Mouse (Mus musculus) intestine, embryonic 16.5 days (tissue): ENCODE measurements around the gene Ddx59. TPM values are rescaled to one million over a fixed set of nuclear protein-coding genes. Genes with fewer than 3 reads are reported as not detected.

Source experiments
- ATAC-seq: fragments of 200-750 bp; cut with Nextera tagmentation; 2 replicates; pipeline ENCODE4 v1.8.0; 2017; ENCODE audit warnings: moderate TSS enrichment, moderate library complexity
- H3K27ac ChIP-seq: fragments of 300-500 bp; sonication (generic); 2 replicates; pipeline ENCODE4 v1.5.1; 2014; ENCODE audit warnings: mild to moderate bottlenecking, low read length
- H3K27me3 ChIP-seq: fragments of 300-500 bp; sonication (generic); replicated peaks from 2 replicates; pipeline ENCODE4 v1.6.1; 2014; ENCODE audit warnings: low read length, control low read depth, mixed read lengths; ENCODE audit not compliant: control insufficient read depth, insufficient read depth
- H3K36me3 ChIP-seq: fragments of 300-500 bp; sonication (generic); 2 replicates; pipeline ENCODE4 v1.6.1; 2014; ENCODE audit warnings: low read length, control low read depth; ENCODE audit not compliant: control insufficient read depth, insufficient read depth
- H3K4me1 ChIP-seq: fragments of 300-500 bp; sonication (generic); 2 replicates; pipeline ENCODE4 v1.6.1; 2014; ENCODE audit warnings: low read length, control low read depth, mixed read lengths; ENCODE audit not compliant: control insufficient read depth, insufficient read depth
- H3K4me2 ChIP-seq: fragments of 300-500 bp; sonication (generic); 2 replicates; pipeline ENCODE4 v1.6.1; 2014; ENCODE audit warnings: low read depth, low read length, control low read depth
- H3K4me3 ChIP-seq: fragments of 300-500 bp; sonication (generic); 2 replicates; pipeline ENCODE4 v1.5.1; 2014; ENCODE audit warnings: mild to moderate bottlenecking, low read length
- H3K9ac ChIP-seq: fragments of 300-500 bp; sonication (generic); 2 replicates; pipeline ENCODE4 v1.6.1; 2014; ENCODE audit warnings: low read depth, low read length
- H3K9me3 ChIP-seq: fragments of 300-500 bp; sonication (generic); 2 replicates; pipeline ENCODE4 v1.6.1; 2016; ENCODE audit warnings: low read length, control low read depth; ENCODE audit not compliant: control insufficient read depth
- WGBS: fragments of 180-500 bp; shearing (Covaris S2); extraction: QIAGEN DNeasy Blood & Tissue Kit; methylation state at CpG from one replicate; pipeline ENCODE4 v1.1.7; 2014; 5-methylcytosine and 5-hydroxymethylcytosine counted together
- polyA plus RNA-seq: library from polyadenylated mRNA; unstranded; fragments of >200 nt; fragmentation: Nextera tagmentation; extraction: Ambion mirVana; gene quantifications from 2 replicates; pipeline ENCODE4 v1.2.1, GENCODE M21; 2015

Ddx59 gene
- polyA plus RNA-seq, 1 experiment from 2014 or later, result 12.3 TPM

DNA sequence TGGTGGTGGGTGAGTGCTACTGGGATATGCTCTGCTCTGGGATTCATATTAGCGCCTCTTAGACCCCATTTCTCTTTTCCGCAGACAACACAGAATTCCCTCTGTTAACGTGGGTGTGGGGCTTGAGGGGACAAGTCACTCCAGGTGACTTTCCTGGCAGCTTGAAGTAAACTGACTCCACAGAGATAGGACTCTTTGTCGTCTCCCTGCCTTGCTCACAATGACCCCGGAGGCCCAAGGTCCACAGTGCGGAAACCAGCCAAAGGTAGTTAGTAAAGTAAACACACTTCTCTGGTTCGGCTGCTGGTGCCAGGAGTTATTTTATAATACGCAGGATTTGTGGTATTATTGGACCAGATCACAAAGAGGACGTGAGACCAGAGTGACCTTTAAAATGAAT, 27.7 kb downstream of the Ddx59 start:
- peak; percentile 64; the same call in 1 of the 2 replicates for ATAC-seq
- H3K4me1 ChIP-seq, result 0 out of 2 replicates have a peak, but pooled peaks cover 2% of the 10 kb centered on the region
- H3K9me3 ChIP-seq, result no peaks in the 10 kb centered on the region

DNA sequence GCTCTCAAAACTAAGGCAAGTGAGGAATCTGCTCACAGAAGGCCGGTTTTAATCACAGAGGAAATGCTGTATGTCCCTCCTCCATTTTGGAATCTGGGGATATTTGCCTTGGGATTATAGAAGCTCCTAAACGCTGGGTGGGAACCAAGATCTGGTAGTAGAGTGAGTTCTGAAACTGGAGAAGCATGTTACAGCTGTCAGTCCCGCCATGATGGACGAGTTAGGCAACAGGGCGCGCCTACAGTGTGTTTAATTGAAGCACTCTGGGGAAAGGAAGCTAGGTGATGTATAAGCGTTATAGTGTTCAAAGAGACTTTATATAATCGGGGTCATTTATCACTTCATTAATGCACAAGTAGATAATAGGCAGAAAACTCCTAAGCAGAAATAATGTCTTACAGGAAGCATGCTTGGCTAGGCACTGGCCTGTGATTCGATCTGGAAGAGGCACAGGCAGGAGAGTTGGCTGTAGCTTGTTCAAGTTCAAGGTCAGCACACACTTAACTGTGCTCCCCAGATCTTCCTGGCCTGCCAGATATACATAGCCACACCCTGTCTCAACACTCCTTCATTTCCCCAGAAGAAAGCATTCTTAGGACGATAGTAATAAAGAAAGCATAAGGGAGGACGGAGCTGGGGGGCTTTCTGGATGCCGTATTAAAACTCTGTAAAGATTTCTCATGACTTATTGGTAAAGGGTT, 29.6 kb downstream of the Ddx59 start:
- 64% methylated on average over 12 of the region's 12 CpGs for WGBS
- H3K36me3 ChIP-seq, result no peaks in the 10 kb centered on the region
- no peak overlapping the region for H3K9ac ChIP-seq
- H3K27me3 ChIP-seq, result no peaks in the 10 kb centered on the region
- H3K9me3 ChIP-seq, result no peaks in the 10 kb centered on the region
- H3K27ac ChIP-seq, result no peak overlapping the region
- peak; percentile 79 for ATAC-seq
- H3K4me3 ChIP-seq, result no peak overlapping the region
- H3K4me2 ChIP-seq, result no peak overlapping the region
- H3K4me1 ChIP-seq, result 0 out of 2 replicates have a peak, but pooled peaks cover 2% of the 10 kb centered on the region

More for the DNA sequence above, 27.7 kb downstream of the Ddx59 start:
- H3K4me2 ChIP-seq, result no peak overlapping the region
- 39% methylated on average over 9 of the region's 9 CpGs for WGBS
- no peak overlapping the region for H3K9ac ChIP-seq
- H3K36me3 ChIP-seq, result no peaks in the 10 kb centered on the region
- no peaks in the 10 kb centered on the region for H3K27me3 ChIP-seq
- H3K27ac ChIP-seq, result no peak overlapping the region
- no peak overlapping the region for H3K4me3 ChIP-seq

DNA sequence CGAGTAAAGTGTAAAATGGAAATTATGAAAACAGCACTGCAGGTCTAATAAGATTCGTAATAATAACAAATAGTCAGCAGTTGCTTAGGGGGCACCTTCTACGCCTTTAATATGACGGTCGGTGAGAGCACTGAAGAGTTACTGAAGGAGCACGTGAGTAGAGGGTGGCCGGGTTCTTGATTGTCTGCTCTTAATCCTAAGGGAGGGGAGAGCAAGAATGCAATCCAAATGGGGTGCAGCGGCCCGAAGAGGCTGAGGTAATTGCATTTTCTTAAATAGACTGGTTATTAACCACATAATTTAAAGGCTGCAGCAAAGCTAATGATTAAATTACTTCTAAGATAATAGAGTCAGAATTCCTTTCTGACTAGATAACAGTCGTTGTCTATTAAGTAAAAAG, 31.9 kb downstream of the Ddx59 start:
- ATAC-seq, result 0 out of 2 replicates have a peak, but pooled peaks have one; percentile 36
- no peaks in the 10 kb centered on the region for H3K9me3 ChIP-seq
- WGBS, result 63% methylated on average over 10 of the region's 10 CpGs
- no peak overlapping the region for H3K4me3 ChIP-seq
- no peak overlapping the region for H3K9ac ChIP-seq
- H3K27ac ChIP-seq, result no peak overlapping the region
- H3K27me3 ChIP-seq, result no peaks in the 10 kb centered on the region
- H3K4me2 ChIP-seq, result no peak overlapping the region
- H3K4me1 ChIP-seq, result 0 out of 2 replicates have a peak, but pooled peaks cover 2% of the 10 kb centered on the region
- H3K36me3 ChIP-seq, result no peaks in the 10 kb centered on the region

DNA sequence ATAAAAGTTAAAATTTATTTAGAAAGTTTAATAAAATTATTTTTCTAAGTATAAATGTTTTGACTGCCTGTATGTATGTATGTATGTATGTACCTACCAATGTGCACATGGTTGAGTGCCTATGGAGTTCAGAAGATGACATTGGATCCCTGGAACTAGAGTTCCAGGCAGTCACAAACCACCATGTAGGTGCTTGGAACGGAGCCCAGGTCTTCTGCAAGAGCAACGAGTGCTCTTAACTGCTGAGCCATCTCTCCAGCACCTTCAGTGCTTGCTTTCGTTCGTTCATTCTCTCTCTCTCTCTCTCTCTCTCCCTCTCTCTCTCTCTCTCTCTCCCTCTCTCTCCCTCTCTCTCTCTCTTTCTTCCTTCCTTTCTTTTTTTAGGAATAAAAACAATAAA, 32.3 kb downstream of the Ddx59 start:
- 52% methylated on average over 4 of the region's 4 CpGs for WGBS
- Histone ChIP-seq H3K9me3 (no peaks in the 10 kb centered on the region), H3K27ac (no peak overlapping the region), H3K4me2 (no peak overlapping the region), H3K36me3 (no peaks in the 10 kb centered on the region), H3K4me3 (no peak overlapping the region), H3K4me1 (0 out of 2 replicates have a peak, but pooled peaks cover 2% of the 10 kb centered on the region), H3K9ac (no peak overlapping the region), H3K27me3 (no peaks in the 10 kb centered on the region)
- no peak for ATAC-seq

DNA sequence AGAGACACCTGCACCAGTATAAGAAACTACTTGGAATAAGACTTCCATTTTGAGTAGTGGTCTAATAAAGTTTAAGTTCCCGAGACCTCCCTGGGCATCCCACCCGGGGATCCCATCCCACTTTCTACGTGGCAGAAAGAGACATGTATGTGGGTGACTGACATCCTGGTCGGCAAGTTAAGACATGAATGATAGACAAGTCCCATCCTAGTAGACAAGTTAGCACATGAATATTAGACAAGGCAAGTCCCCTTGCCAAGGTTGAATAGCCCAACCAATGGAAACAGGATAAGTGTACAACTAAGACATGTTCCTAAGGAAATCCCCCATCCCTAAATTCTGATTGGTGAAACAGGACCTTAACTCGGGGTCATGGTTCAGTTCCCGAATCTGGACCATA, 34.5 kb downstream of the Ddx59 start:
- 0 out of 2 replicates have a peak, but pooled peaks cover 1% of the 10 kb centered on the region for H3K4me1 ChIP-seq
- H3K9me3 ChIP-seq, result no peaks in the 10 kb centered on the region
- 94% methylated on average over 6 of the region's 6 CpGs for WGBS
- peaks cover 3% of the 10 kb centered on the region; the same call in 1 of the 2 replicates for H3K27me3 ChIP-seq
- H3K4me3 ChIP-seq, result no peak overlapping the region
- H3K27ac ChIP-seq, result no peak overlapping the region
- H3K4me2 ChIP-seq, result no peak overlapping the region
- H3K36me3 ChIP-seq, result no peaks in the 10 kb centered on the region
- ATAC-seq, result no peak
- no peak overlapping the region for H3K9ac ChIP-seq

DNA sequence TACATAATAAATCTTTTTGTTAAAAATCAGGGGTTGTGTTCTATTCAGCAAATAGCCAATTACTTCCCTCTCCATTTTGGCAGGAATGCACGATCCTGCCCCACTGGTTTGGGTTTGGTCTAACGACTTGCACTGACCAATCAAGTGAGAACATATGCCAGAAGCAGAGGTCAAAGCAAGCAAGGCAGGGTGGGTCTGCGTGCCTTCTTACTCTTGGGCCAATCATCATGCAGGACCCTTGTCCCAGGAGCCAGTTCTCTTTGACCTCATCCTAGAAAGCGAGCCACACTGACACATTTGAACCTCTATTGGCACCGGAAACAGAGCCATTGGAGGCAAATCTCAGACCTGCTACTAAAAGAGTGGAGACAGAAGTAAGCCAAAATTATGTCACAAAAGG, 35.1 kb downstream of the Ddx59 start:
- H3K4me2 ChIP-seq, result no peak overlapping the region
- H3K4me3 ChIP-seq, result no peak overlapping the region
- H3K9ac ChIP-seq, result no peak overlapping the region
- no peaks in the 10 kb centered on the region for H3K36me3 ChIP-seq
- ATAC-seq, result no peak
- H3K27me3 ChIP-seq, result peaks cover 3% of the 10 kb centered on the region; the same call in 1 of the 2 replicates
- WGBS, result 78% methylated on average over 5 of the region's 5 CpGs
- no peaks in the 10 kb centered on the region for H3K4me1 ChIP-seq
- no peak overlapping the region for H3K27ac ChIP-seq
- no peaks in the 10 kb centered on the region for H3K9me3 ChIP-seq

DNA sequence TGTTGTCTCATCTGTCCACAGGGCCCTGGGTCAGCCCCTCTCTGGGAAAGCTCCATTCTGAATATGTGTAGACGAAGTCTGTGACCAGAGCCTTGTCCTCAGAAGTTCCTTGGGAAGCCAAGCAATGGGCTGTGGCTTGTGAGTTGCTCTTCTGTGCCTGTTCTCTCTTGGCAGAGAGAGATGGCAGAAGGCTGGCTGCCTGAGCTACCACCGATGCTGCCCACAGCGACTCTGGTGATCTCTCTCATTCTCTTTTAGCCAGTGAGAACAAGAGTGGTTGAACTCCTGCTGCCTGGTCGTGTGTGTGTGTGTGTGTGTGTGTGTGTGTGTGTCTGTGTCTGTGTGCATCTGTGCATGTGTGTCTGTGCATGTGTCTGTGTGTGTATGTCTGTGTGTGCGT, 37.4 kb downstream of the Ddx59 start:
- H3K4me2 ChIP-seq, result no peak overlapping the region
- peaks cover 3% of the 10 kb centered on the region; the same call in 1 of the 2 replicates for H3K27me3 ChIP-seq
- no peaks in the 10 kb centered on the region for H3K4me1 ChIP-seq
- no peak overlapping the region for H3K9ac ChIP-seq
- no peaks in the 10 kb centered on the region for H3K36me3 ChIP-seq
- no peak for ATAC-seq
- no peaks in the 10 kb centered on the region for H3K9me3 ChIP-seq
- no peak overlapping the region for H3K27ac ChIP-seq
- no peak overlapping the region for H3K4me3 ChIP-seq
- WGBS, result 81% methylated on average over 5 of the region's 5 CpGs

DNA sequence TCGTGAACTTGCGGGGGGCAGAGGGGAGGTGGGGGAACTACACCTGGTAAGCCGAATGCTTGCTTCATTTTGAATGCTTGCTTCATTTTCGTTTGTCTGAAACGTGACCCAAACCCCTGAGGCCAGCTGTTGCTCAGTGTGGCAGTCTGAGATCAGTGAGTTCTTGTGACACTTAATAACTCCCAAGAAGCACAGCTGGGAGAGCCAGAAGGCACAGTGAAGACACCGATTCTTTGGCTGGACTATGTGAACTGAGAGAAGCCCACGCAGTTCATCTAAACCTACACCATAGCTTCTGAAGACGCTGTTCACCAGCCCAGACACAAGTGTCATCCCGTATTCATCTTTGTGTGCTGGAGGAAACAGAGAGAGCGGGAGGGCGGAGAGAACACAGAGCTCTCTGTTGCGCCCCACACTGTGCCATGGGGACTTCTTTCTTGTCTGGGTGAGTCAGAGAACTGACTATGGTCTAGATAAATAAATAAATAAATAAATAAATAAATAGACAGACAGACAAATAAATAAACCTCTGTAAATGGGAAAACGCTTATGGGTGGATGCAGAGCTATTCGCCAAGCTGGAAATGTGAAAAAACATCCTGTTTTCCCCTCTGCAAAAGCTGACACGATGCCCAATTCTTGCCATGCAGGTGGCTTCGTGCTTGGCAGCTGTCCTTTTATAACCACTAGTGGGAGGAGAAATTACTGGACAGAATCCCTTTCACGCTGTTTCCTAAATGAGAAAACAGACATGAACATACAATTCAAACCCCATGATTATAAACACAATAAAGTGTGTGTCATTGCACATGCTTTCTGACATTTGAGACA, 40.9 kb downstream of the Ddx59 start:
- H3K27me3 ChIP-seq, result peaks cover 3% of the 10 kb centered on the region; the same call in 1 of the 2 replicates
- H3K4me1 ChIP-seq, result no peaks in the 10 kb centered on the region
- no peaks in the 10 kb centered on the region for H3K36me3 ChIP-seq
- H3K9ac ChIP-seq, result no peak overlapping the region
- WGBS, result 73% methylated on average over 17 of the region's 17 CpGs
- H3K9me3 ChIP-seq, result no peaks in the 10 kb centered on the region
- H3K4me3 ChIP-seq, result no peak overlapping the region
- ATAC-seq, result no peak
- no peak overlapping the region for H3K4me2 ChIP-seq
- no peak overlapping the region for H3K27ac ChIP-seq

DNA sequence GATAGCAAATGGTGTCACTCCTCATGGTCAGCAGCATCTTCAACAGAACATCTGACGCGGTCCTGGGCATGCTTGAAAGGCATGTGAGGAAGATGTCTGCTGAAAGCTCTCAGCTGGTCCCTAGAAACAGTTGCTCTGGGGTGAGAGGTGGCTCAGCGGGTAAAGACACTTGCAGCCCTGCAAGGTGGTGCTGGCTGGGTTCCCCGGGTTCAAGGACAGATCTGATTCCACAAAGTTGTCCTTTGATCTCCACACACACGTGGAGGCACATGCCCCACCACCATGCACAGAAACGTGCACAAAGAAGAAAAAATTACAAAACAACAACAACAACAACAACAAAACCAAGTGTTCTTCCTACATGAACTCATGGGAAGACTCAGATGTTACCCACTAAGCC, 41.7 kb downstream of the Ddx59 start:
- 74% methylated on average over 6 of the region's 6 CpGs for WGBS
- no peak for ATAC-seq
- no peak overlapping the region for H3K27ac ChIP-seq

More for the DNA sequence above, 41.7 kb downstream of the Ddx59 start:
- no peaks in the 10 kb centered on the region for H3K4me1 ChIP-seq
- H3K36me3 ChIP-seq, result no peaks in the 10 kb centered on the region
- no peak overlapping the region for H3K4me2 ChIP-seq
- peaks cover 3% of the 10 kb centered on the region; the same call in 1 of the 2 replicates for H3K27me3 ChIP-seq
- no peak overlapping the region for H3K4me3 ChIP-seq
- H3K9me3 ChIP-seq, result no peaks in the 10 kb centered on the region
- no peak overlapping the region for H3K9ac ChIP-seq
